Mouse (Mus musculus): ENCODE data around the gene Dennd6b. TPM values are rescaled to one million over a fixed set of nuclear protein-coding genes. Genes with fewer than 3 reads are reported as not detected.

Dennd6b gene
- polyA plus RNA-seq, 1 experiment from 2014 or later = 26.7 TPM

- no peak overlapping the region for H3K27ac ChIP-seq (ENCODE audit: low read depth, low read length)
- WGBS = 90% methylated on average over 16 of the region's 16 CpGs
- H3K36me3 ChIP-seq (ENCODE audit: control insufficient read depth, insufficient read depth, low read length) = peaks cover 56% of the 10 kb centered on the region
- ATAC-seq (replicated peaks; ENCODE audit: low FRiP score) (no peak), DNase-seq (ENCODE audit: low spot score) (no peak)
- H3K27me3 ChIP-seq (ENCODE audit: control insufficient read depth, insufficient read depth, low read length) = no peaks in the 10 kb centered on the region
- H3K4me2 ChIP-seq (ENCODE audit: low read depth, low read length, severe bottlenecking) = no peak overlapping the region
- no peaks in the 10 kb centered on the region for H3K4me1 ChIP-seq (replicated peaks; ENCODE audit: control insufficient read depth, insufficient read depth, low read length)
- H3K9me3 ChIP-seq (ENCODE audit: control insufficient read depth, low read length) = no peaks in the 10 kb centered on the region
- no peak overlapping the region for H3K9ac ChIP-seq (ENCODE audit: low read length)
- H3K4me3 ChIP-seq (ENCODE audit: low read depth, low read length) = no peak overlapping the region
These were observed 37.8 kb downstream of the Dennd6b start for GRCm38 (mm10) chr15:89158516-89158915.

GRCm38 (mm10) chr15:89157954-89158353 lies 38.3 kb downstream of the Dennd6b start:
- WGBS = 71% methylated on average over 7 of the region's 7 CpGs
- peaks cover 52% of the 10 kb centered on the region for H3K36me3 ChIP-seq (ENCODE audit: control insufficient read depth, insufficient read depth, low read length)
- no peaks in the 10 kb centered on the region for H3K4me1 ChIP-seq (replicated peaks; ENCODE audit: control insufficient read depth, insufficient read depth, low read length)
- H3K9me3 ChIP-seq (ENCODE audit: control insufficient read depth, low read length) = no peaks in the 10 kb centered on the region
- H3K4me3 ChIP-seq (ENCODE audit: low read depth, low read length) = no peak overlapping the region
- DNase-seq (ENCODE audit: low spot score) (peak; percentile 86), ATAC-seq (replicated peaks; ENCODE audit: low FRiP score) (peak; percentile 45)
- no peak overlapping the region for H3K9ac ChIP-seq (ENCODE audit: low read length)
- H3K27me3 ChIP-seq (ENCODE audit: control insufficient read depth, insufficient read depth, low read length) = no peaks in the 10 kb centered on the region
- no peak overlapping the region for H3K4me2 ChIP-seq (ENCODE audit: low read depth, low read length, severe bottlenecking)
- no peak overlapping the region for H3K27ac ChIP-seq (ENCODE audit: low read depth, low read length)

- Histone ChIP-seq H3K4me3 (ENCODE audit: low read depth, low read length) (no peak overlapping the region), H3K27me3 (ENCODE audit: control insufficient read depth, insufficient read depth, low read length) (no peaks in the 10 kb centered on the region), H3K4me1 (replicated peaks; ENCODE audit: control insufficient read depth, insufficient read depth, low read length) (peaks cover 25% of the 10 kb centered on the region), H3K36me3 (ENCODE audit: control insufficient read depth, insufficient read depth, low read length) (peaks cover 15% of the 10 kb centered on the region), H3K4me2 (ENCODE audit: low read depth, low read length, severe bottlenecking) (peak overlapping the region; percentile 24), H3K9ac (ENCODE audit: low read length) (peak overlapping the region; percentile 27), H3K27ac (ENCODE audit: low read depth, low read length) (peak overlapping the region; percentile 69), H3K9me3 (ENCODE audit: control insufficient read depth, low read length) (no peaks in the 10 kb centered on the region)
- peak; percentile 85 for DNase-seq (ENCODE audit: low spot score)
- peak; percentile 74 for ATAC-seq (replicated peaks; ENCODE audit: low FRiP score)
These were observed 44.0 kb downstream of the Dennd6b start for GRCm38 (mm10) chr15:89152312-89152711.

DNA sequence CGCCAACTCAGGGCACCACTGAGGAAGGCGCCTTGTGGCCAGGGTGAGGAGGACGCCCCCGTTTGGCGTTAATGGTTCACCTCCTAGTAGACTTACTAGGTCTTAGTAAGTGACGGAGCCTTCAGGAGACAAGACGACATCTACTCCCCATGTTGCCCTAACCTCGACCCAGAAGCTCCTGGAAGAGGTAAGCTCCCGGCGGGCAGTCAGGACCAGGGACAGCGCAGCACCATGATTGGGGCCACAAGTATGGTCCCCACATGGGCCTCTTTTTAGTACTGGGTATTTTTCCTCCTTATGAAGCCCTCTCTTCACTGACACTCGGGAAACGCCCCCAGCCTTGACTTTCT lies 46.3 kb downstream of the Dennd6b start:
- 1% methylated on average over 13 of the region's 13 CpGs for WGBS
- Histone ChIP-seq H3K4me1 (replicated peaks; ENCODE audit: control insufficient read depth, insufficient read depth, low read length) (peaks cover 32% of the 10 kb centered on the region), H3K27ac (ENCODE audit: low read depth, low read length) (peak overlapping the region; percentile 84; the same call in 1 of the 2 replicates), H3K27me3 (ENCODE audit: control insufficient read depth, insufficient read depth, low read length) (no peaks in the 10 kb centered on the region), H3K9me3 (ENCODE audit: control insufficient read depth, low read length) (no peaks in the 10 kb centered on the region), H3K4me3 (ENCODE audit: low read depth, low read length) (peak overlapping the region; percentile 61), H3K9ac (ENCODE audit: low read length) (peak overlapping the region; percentile 93), H3K36me3 (ENCODE audit: control insufficient read depth, insufficient read depth, low read length) (no peaks in the 10 kb centered on the region), H3K4me2 (ENCODE audit: low read depth, low read length, severe bottlenecking) (peak overlapping the region; percentile 90)
- 0 out of 2 replicates have a peak, but pooled peaks have one; percentile 8 for ATAC-seq (replicated peaks; ENCODE audit: low FRiP score)
- DNase-seq (ENCODE audit: low spot score) = peak; percentile 75

- WGBS = under 1% methylated on average over 55 of the region's 61 CpGs
- Histone ChIP-seq H3K27me3 (ENCODE audit: control insufficient read depth, insufficient read depth, low read length) (no peaks in the 10 kb centered on the region), H3K4me1 (replicated peaks; ENCODE audit: control insufficient read depth, insufficient read depth, low read length) (peaks cover 32% of the 10 kb centered on the region)
These were observed 46.8 kb downstream of the Dennd6b start, which contains the start of gene Mapk11 for GRCm38 (mm10) chr15:89149271-89150040. TSS of gene Mapk11 (minus strand) at chr15:89149628.

DNA sequence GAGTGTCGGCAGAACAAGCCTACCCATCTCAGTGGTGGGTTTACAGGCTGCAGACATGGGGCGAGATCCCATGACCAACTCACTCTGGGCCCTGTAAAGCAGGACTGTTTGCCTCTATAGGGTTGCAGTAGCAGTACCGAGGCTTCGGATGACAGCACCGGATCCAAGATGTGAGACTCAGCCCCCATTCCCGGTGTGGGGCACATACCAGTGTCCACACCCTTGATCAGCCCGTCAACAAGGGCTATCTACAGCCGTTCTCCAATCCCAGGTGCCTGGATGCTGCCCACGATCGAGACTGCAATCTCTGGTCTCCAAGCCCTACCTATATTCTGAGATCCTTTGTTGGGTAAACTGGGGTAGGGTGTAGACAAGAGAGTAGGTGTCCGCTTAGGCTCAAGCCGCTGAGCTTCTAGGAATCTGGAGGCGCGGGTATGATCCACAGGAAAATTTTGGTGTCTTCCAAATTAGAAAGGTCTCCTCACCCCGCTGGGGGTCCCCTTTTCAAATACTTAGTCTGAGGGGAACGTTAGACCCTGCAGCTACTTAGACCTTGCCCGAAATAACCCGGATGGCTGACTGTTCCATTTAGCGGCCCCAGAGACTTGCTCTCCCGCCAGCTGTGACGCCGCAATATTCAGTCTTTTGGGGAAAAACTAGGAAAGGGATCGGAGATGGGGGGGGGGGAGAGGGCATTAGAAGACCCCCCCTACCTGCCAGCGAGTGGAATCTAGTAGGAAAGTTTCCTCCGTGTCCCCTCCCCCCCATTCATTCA lies 47.6 kb downstream of the Dennd6b start:
- DNase-seq (ENCODE audit: low spot score) = no peak
- no peak; the same call in 1 of the 2 replicates for ATAC-seq (replicated peaks; ENCODE audit: low FRiP score)
- Histone ChIP-seq H3K27me3 (ENCODE audit: control insufficient read depth, insufficient read depth, low read length) (no peaks in the 10 kb centered on the region), H3K4me3 (ENCODE audit: low read depth, low read length) (peak overlapping the region; percentile 61), H3K27ac (ENCODE audit: low read depth, low read length) (peak overlapping the region; percentile 84; the same call in 1 of the 2 replicates), H3K4me1 (replicated peaks; ENCODE audit: control insufficient read depth, insufficient read depth, low read length) (peaks cover 32% of the 10 kb centered on the region), H3K4me2 (ENCODE audit: low read depth, low read length, severe bottlenecking) (peak overlapping the region; percentile 90), H3K36me3 (ENCODE audit: control insufficient read depth, insufficient read depth, low read length) (no peaks in the 10 kb centered on the region), H3K9ac (ENCODE audit: low read length) (peak overlapping the region; percentile 93), H3K9me3 (ENCODE audit: control insufficient read depth, low read length) (no peaks in the 10 kb centered on the region)
- 3% methylated on average over 25 of the region's 25 CpGs for WGBS

More at GRCm38 (mm10) chr15:89149271-89150040, 46.8 kb downstream of the Dennd6b start, which contains the start of gene Mapk11:
- peak within 1 kb of the TSS; percentile 90 for H3K4me2 ChIP-seq (ENCODE audit: low read depth, low read length, severe bottlenecking)
- ATAC-seq (replicated peaks; ENCODE audit: low FRiP score) = peak; percentile 63
- no peaks in the 10 kb centered on the region for H3K9me3 ChIP-seq (ENCODE audit: control insufficient read depth, low read length)
- H3K4me3 ChIP-seq (ENCODE audit: low read depth, low read length) = peak within 1 kb of the TSS; percentile 61
- DNase-seq (ENCODE audit: low spot score) = peak; percentile 85
- H3K9ac ChIP-seq (ENCODE audit: low read length) = peak within 1 kb of the TSS; percentile 93
- no peaks in the 10 kb centered on the region for H3K36me3 ChIP-seq (ENCODE audit: control insufficient read depth, insufficient read depth, low read length)
- H3K27ac ChIP-seq (ENCODE audit: low read depth, low read length) = peak within 1 kb of the TSS; percentile 84

DNA sequence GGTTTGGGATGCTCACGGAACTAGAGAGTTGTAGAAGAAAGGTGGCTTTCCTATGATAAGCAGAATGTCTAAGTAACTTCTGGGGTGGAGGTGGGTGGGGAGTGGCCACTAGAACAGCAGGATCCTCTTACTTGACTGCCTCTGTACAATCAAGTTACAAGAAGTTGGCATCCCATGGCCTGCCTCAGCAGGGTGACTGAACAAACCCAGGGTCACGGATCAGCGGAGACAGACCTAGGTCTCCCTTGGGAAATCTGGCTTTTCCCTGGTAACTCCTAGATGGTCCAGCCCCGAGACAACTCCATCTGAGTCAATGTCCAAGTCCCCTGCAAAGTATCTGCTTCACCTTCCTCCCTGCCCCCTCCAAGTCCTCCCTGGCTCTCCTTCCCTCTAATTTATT lies 48.4 kb downstream of the Dennd6b start:
- 45% methylated on average over 4 of the region's 4 CpGs for WGBS

DNA sequence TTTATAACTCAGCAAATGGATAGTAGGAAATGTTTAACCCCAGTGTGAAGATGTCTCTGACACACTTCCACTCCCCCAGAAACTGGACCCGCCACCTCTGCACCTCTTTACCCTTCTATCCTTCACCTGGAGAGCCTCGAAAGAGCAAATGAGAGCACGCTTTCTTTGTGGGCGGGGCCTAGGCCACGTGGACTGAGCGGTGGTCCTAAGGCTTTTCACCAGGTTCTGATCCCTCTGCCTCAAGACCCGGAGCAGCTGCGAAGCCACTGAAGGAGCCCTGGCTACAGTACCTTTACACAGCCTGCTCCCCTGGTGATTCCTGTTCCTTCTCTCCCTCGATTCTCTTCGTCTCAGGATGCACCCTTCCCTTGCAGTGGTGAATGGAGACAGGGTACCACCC lies 48.8 kb downstream of the Dennd6b start:
- no peaks in the 10 kb centered on the region for H3K9me3 ChIP-seq (ENCODE audit: control insufficient read depth, low read length)
- WGBS = 20% methylated on average over 10 of the region's 10 CpGs
- H3K4me1 ChIP-seq (replicated peaks; ENCODE audit: control insufficient read depth, insufficient read depth, low read length) = peaks cover 31% of the 10 kb centered on the region
- H3K4me3 ChIP-seq (ENCODE audit: low read depth, low read length) = peak overlapping the region; percentile 27
- DNase-seq (ENCODE audit: low spot score) (no peak), ATAC-seq (replicated peaks; ENCODE audit: low FRiP score) (no peak)
- no peaks in the 10 kb centered on the region for H3K27me3 ChIP-seq (ENCODE audit: control insufficient read depth, insufficient read depth, low read length)
- H3K9ac ChIP-seq (ENCODE audit: low read length) = peak overlapping the region; percentile 39
- peak overlapping the region; percentile 90 for H3K4me2 ChIP-seq (ENCODE audit: low read depth, low read length, severe bottlenecking)
- no peaks in the 10 kb centered on the region for H3K36me3 ChIP-seq (ENCODE audit: control insufficient read depth, insufficient read depth, low read length)
- no peak overlapping the region for H3K27ac ChIP-seq (ENCODE audit: low read depth, low read length)

More for the DNA sequence above, 48.4 kb downstream of the Dennd6b start:
- H3K27ac ChIP-seq (ENCODE audit: low read depth, low read length) = no peak overlapping the region
- no peaks in the 10 kb centered on the region for H3K27me3 ChIP-seq (ENCODE audit: control insufficient read depth, insufficient read depth, low read length)
- H3K36me3 ChIP-seq (ENCODE audit: control insufficient read depth, insufficient read depth, low read length) = no peaks in the 10 kb centered on the region
- H3K9ac ChIP-seq (ENCODE audit: low read length) = peak overlapping the region; percentile 93
- DNase-seq (ENCODE audit: low spot score) = no peak
- no peak for ATAC-seq (replicated peaks; ENCODE audit: low FRiP score)
- peak overlapping the region; percentile 61 for H3K4me3 ChIP-seq (ENCODE audit: low read depth, low read length)
- H3K4me1 ChIP-seq (replicated peaks; ENCODE audit: control insufficient read depth, insufficient read depth, low read length) = peaks cover 32% of the 10 kb centered on the region
- no peaks in the 10 kb centered on the region for H3K9me3 ChIP-seq (ENCODE audit: control insufficient read depth, low read length)
- peak overlapping the region; percentile 90 for H3K4me2 ChIP-seq (ENCODE audit: low read depth, low read length, severe bottlenecking)
